Mouse (Mus musculus) cerebellum, adult 11-12 months (tissue): ENCODE measurements at regions not wholly inside any gene's neighbourhood (a gene's known extent, or its start where the extent isn't known, plus 50 kb on each side); places are given as distances from the start of the nearest gene placed in this dataset.
"Not testable (repeated sequence)": the region's sequence is repeated elsewhere in the genome, so short reads cannot be mapped to it uniquely, and the experiment has no call there.

ENCODE experiments used
- DNase-seq: peaks from one replicate; pipeline ENCODE4 v3.0.0; 2022

DNA sequence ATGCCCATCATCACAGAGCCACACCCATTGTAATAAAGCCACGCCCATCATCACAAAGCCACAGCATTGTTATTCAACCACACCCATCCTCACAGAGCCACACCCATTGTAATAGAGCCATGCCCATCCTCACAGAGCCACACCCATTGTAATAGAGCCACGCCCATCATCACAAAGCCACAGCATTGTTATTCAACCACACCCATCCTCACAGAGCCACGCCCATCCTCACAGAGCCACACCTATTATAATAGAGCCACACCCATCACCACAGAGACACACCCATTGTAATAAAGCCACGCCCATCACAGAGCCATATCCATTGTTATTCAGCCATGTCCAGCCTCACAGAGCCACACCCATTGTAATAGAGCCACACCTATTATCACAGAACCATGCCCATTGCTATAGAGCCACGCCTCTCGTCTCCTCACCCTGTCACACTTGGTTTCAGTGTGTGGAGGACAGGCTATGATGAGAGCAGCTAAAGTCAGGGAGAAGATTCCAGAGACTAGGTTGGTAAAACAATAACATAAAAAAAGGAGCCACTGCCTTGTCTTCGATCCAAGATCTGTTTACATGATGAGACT, 85.6 kb downstream of the Gxylt1 start:
- no peak for DNase-seq

DNA sequence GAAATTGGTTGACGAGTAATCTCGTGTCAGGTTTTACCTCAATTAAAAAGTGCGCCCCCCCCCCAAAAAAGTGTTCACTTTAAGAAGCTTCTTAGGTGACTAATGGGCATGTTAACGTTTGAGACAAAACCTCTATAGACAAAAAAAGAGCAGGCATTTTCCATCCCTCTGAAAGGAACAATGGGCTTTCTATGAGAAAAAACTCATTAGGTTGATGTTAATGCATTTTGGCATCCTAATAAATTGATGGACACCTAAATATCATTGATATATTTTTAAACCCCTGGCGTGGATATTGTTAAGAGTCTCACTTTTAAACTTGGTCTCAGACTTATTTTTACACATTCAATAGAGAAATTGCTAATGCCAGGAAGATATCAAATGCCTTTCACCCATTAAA, 98.8 kb downstream of the Gxylt1 start:
- no peak for DNase-seq

DNA sequence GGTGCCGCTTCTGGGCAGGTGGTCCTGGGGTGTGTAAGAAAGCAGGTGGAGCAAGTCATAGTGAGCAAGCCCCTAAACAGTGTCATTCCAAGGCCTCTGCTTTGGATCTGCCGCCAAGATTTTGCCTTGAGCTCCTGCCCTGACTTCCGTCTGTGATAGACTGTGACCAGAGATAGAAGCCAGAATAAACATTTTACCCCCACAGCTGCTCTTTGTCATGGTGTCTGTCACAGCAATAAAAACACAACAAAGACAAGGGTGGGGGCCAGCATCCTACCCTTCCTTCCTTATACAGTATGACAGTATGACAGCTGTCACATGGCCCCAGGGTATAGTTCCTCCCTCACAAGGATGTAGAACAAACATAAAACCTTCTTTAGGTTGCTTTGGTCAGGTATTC, 106.2 kb downstream of the Gxylt1 start:
- DNase-seq, result no peak

DNA sequence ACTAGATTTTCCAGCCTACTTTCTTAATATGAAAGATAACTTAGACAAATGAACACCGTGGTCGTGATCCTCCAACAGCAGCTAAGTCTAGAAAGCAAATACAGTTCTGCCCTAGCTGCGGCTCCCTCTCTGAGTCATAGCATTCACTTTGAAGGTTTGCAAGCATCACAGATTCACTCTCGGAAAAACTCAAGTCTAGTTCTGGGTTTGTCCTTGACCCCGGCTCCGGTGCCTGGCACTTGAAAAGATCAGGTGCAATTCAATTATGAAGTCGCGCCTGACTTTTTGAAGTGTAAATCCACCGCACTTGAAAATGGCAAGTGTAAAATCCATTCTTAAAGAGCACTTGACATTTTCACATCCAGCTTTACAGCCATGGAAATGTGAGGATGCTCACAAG, 107.5 kb downstream of the Gxylt1 start:
- DNase-seq, result no peak

DNA sequence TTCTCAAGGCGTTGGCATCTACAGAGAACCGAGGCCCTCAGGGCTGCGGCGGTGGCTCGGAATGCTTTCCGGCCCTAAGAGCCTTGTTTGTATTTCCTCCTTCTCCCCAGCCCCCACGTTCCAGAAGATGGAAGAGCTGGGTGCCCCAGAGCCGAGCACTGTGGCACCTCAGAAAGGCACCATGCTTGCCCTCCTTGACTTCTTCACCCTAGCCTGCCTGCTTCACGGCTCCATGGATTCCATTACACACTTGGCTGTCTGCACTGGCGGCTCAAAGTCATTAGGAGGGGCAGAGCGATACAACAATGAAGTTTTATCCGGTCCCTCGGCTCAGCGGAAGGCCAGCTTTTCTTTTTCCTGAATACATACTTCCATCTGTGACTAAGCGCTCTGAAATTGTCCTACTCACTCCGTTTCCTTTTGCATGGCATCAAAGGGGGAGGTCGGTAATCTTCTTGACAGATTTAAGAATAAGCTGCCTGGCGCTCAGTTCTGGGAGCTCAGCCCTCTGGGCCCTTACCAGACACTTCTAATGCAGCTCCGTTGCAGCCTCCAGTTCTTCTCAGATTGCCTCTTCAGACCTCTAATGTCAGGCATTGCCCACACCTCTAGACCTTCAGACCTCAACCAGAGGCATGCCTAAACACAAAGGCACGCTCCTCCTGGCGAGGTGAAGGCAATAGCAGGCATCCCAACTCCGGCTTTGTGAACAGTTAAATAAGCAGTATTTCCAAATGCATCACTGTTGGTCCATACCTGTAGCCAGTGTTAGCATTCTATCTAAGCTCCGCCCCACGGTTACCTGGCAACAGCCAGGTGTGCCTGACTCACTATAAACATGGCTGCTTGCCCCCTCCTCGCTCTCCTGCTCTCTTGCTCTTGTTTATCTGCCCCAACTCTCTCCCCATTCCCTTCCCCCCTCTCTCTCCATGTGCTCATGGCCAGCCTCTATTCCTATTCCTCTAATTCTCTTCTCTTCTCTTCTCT, 112.8 kb downstream of the Gxylt1 start:
- no peak for DNase-seq

DNA sequence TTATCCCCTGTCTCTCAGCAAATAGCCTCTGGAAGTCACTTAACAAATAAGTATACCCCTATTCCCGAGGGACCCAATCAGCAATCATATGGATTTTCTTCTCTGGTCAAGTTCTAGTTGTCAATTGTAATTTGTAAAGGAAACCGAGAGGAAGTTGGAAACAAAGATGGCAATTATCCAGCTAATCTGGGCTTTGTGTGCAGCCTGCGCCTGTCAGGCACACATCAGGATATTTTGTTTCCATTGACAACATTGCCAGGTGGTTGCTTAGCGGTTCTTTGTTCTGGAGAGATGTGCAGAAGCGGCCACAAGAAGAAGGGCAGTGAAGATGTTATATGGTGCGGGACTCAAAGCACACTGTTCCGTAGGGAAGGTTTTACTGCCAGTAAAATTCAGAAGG, 113.7 kb downstream of the Gxylt1 start:
- no peak for DNase-seq

DNA sequence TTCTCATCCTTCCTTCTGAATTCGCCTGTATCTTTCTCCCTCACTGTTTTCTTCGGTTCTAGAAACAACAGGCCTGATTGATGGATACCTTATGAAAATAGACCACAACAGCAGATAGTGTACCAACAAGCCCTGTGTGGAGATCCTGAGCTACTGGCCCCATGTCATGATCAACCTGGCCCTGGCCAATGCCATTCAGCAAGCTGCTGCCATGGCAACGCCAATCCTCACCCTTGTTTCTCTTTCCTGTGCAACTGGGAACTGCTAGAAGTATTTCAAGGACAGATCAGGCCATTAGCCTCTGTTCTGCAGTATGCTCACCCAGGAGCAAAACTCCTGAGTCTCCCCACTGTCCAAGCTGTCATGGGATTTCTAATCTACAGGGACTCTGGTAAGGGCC, 119.2 kb downstream of the Gxylt1 start:
- no peak for DNase-seq

DNA sequence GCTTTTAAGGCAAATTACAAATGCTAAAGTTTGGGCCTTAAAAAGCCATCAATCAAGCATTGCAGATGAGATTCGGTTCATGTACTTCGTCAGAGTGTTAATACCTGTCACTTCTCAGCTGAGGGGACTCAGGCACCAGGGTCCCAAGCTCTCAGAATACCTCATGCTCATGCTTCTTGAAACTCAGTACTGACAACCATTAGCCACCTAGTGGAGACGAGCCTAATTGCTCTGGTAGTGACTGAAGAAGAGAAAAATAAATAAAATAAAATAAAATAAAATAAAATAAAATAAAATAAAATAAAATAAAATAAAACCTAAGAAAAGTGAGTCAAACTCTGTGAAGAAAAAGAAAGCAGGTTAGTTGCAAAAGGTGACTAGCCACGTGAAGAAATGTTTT, 121.0 kb downstream of the Gxylt1 start:
- DNase-seq, result no peak

DNA sequence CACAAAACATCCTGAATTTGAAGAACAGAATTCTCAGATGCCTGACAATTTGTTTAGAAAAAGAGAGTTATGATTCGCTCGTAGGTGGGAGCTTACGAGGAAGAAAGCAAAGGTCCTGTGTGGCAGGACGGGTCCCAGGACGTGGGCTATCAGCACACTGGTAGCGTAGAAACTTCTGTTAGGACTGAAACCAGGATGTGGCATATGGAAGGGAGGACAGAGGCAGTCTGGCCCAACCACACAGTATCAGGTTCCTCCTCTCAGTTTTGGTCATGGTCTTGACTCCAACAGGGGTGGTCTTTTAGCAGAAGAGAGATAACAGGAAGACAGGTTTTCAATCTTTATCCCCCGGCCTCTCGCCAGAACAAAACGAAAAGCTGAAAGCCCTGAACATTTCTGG, 130.1 kb downstream of the Gxylt1 start:
- no peak for DNase-seq

DNA sequence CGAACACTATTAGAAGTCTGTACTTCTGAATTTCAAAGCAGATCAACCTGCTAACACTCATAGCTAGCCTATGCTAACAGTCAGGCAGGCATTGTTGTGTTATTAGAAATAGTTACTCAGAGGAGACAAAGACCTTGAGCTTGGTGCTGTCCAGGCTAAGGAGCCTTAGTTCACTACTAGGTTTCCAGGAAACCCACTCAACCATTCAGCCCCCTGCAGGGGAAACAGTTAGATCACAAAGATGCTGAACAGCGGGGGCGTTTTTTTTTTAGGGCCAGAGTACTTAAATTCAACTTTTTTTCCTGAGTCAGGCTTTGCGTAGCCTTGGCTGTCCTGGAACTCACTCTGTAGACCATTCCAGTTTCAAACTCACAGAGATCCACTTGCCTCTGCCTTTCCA, 130.7 kb downstream of the Gxylt1 start:
- DNase-seq, result no peak

DNA sequence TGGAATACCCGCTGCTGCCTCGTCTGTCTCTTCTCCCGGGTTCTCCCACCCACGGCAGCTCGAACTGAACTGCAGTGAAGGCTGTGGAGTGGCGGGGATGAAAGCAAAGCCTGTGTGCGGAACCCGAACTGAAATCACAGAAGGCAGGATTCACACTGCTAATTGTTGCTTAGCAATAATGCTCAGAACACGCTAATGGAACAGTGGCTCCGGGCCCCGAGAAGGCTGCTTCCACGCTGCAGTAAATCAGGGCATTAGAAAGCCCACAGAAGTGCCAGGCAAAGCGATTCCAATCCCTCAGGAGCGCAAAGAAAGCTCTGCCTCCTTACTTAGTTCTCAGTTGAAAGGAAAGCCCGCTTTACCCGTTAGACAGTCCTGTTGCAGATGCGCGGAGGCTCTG, 141.6 kb downstream of the Gxylt1 start:
- no peak for DNase-seq

DNA sequence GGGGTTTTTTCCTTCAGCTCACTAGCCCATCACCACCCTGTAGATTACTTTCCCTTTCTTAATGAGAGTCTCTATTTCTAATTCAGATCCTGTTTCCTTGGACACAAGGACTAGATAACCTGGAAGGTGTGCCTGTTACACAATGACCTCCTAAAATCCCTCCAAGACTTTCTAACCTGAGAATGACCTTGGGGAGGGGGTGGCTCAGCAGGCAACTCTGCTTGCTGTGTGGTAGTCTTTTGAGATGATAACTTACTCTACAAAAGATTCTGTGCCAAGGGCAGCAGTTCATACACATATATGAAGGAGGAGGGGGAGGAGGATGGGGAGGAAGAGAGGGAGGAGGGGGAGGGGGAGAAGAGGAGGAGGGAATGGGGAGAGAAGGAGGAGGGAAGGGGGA, 143.9 kb downstream of the Gxylt1 start:
- DNase-seq, result no peak

DNA sequence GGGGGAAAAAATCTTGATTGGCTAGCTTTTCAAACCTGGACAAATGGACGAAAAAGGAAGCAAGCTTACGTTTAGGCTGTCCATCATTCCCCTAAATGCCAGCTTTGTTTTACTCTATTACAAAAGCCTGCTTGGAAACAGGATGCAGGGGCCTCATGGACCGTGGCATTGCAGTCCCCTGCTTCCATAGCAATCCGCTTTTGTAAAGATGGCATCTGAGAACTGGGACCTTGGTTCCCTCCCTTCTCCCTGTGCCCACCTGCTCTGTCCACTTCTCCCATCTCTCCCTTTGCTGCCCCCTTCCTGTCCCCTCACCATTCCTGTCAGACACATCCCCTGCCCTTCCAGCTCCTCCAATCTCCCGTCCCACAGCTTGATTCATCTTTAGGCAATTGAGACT, 149.7 kb downstream of the Gxylt1 start:
- no peak for DNase-seq

DNA sequence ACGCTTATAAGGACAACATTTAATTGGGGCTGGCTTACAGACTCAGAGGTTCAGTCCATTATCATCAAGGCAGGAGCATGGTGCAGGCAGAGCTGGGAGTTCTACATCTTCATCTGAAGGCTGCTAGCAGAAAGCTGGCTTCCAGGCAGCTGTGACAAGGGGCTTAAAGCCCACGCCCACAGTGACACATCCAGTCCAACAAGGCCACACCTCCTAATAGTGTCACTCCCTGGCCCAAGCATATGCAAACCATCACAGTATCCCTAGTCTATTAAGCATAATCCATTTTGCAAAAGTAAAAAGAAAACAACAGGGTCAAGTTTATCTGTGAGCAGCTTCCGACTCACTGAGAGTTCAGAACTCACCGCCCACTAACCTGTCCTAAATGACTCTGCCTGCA, 153.8 kb downstream of the Gxylt1 start:
- no peak for DNase-seq

DNA sequence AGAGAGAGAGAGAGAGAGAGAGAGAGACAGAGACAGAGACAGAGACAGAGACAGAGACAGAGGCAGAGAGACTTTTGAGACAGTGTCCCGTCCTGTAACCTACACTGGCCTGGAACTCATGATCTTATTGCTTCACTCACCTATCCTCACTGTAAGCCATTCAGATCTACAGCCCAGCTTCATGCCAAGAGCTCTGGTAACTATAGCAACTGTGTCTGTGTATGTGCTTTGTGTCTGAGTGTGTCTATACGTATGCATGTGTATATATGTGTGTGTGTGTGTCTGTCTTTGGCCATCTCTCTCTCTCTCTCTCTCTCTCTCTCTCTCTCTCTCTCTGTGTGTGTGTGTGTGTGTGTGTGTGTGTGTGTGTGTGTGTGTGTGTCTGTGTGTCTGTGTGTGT, 157.2 kb downstream of the Gxylt1 start:
- DNase-seq, result not testable (repeated sequence)

DNA sequence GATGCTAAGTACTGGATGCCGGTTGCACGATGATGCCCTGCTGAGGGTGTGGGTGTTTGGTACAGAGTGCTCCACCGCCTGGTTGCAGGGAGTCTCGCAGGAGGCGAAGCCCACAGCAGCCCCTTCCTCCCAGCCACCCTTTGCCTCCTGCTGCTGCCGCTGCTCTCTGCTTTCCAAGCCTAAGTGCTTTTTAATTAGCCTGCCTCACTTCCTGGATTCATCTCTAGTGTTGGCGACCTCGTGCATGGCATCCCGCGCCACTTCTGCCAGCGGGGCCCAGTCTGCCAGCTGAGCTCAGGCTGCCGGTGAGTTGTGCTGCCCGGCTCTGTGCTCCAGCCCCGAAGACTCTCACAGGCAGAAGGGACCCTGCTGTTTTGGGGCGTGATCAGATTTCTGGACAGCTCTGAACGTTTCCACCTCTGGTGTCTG, 159.3 kb downstream of the Gxylt1 start:
- DNase-seq, result no peak

DNA sequence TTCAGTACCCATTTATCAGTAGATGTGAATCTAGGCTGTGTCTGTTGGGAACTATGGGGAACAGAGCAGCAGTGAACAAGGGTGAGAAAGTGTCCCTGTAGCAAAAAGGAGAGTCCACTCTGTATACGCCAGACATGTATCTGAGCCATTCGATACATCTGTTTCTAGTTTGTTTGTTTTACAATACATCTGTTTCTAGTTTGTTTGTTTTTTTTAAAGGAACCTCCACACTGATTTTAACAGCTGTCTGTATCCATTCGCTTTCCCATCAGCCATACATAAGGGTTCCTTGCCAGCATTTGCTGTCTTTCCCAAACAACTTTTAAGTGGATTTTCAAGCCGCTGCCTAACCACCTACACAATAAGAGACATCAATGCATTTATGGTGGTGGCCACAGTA, 170.0 kb downstream of the Gxylt1 start:
- DNase-seq, result no peak

DNA sequence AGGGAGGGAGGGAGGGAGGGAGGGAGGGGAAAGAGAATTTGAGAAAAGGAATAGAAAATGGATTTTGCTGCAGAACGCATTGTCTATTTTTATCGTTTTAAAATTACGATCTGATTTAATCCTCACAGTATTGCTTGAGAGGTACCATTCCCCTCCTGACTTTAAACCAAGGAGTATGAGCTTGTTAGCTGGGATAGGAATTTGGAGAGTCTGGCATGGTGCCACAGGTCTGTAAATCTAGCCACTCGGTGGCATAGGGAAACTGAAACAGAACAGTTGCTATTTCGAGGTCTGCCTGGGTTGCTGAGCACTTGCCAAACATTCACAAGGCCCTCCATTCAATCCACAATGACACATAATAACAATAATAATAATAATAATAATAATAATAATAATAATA, 171.6 kb downstream of the Gxylt1 start:
- DNase-seq, result no peak

DNA sequence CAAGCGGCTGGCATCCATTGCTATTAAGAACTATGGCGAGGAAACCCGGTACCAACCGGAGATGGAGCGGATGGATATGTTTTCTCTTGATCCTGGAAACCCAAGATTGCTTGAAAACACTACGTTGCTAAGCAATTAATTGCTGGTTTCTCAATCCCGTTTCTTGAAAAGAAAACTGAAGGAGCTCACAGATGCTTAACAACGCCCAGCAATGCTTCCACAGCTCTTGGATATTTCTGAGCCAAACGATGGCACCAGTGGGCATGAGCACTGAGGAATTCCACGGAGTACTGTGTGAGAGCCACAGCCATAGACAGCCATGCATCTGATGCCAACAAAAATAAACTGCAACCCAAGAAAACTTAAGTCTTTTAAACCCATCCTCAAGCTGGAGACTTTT, 173.1 kb downstream of the Gxylt1 start:
- no peak for DNase-seq

DNA sequence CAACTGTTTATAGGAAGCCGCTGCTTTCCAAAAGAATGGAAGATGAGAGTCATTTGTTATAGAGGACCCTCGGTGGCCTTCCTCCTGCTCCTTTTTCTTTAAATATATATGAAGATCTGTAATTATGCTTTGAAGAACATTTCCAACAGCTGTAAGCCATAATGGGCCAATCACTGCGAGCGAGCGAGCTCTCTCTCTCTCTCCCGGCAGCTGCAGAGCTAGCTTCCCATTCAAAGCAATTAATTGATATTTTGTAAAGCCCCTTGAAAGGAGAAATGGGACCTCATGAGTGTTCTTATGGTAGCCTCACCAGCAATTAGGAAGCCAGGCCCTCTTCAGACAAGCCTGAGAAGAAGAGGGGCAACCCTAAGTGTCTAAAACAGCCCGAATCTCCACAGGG, 174.1 kb downstream of the Gxylt1 start:
- DNase-seq, result no peak

DNA sequence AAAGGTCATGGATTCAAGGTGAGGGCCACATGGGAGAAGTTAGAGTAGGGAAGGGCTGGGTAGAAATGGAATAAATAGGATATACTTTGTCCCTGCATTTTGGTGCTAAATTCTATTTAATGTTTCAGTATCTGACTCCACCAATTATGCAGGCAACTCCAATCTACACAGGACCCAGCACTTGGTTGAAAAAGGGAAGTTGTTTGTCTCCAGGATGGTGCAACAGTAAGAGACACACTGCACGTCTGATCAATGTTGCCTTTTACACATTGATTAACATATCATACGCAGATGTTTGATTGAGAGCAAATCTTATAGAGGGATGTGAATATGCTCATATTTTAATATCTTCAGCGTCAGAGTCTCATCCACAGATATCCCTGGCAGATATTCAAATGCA, 175.1 kb downstream of the Gxylt1 start:
- DNase-seq, result no peak

DNA sequence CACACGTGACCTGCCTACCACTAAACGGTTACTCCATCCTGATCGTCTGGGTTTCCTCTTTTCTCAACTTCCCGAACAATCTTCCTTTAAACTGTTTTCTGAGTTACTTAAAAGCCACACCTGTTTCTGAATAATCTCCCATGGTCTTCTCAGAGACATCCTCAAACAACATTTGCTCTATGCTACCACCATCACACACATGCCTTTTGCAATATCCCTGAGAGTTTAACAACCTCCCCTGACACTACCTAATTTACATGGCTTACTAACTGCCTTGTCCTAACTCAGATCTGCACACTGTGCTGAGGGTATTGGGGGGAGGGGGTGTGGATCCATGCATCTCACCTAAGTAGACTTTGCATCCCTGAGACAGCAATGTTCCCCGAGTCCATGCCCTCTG, 178.6 kb downstream of the Gxylt1 start:
- no peak for DNase-seq

DNA sequence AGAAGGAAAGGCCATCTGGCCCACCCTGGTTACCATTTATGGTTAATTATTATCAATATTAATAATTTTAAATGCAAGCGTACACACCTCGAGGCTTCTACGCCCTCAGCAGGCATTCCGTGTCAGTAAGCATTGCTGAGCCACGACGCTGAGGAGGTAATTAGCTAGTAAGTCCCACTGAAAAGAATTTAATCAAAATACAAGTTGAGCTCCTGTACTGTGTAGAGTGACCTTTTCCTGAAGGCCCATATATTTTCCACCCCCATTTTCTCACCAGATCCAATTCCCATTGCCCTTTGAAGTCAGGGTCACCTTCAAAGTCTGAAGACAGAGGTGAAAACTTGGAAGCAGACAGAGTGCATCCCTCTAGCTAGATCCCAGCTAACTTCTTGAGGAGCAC, 179.8 kb downstream of the Gxylt1 start:
- no peak for DNase-seq
